Mouse (Mus musculus) c-Kit-positive CD71-positive TER-119-positive erythroid progenitor cells, embryonic 14.5 days (primary cell): ENCODE results near the gene Sorbs2.
"Not testable (repeated sequence)": the region's sequence is repeated elsewhere in the genome, so short reads cannot be mapped to it uniquely, and the experiment has no call there.

ENCODE experiments used
- DNase-seq: peaks from one replicate; pipeline ENCODE4 v3.0.0-alpha.2; 2013; ENCODE audit warnings: low spot score

Sorbs2 gene

DNA sequence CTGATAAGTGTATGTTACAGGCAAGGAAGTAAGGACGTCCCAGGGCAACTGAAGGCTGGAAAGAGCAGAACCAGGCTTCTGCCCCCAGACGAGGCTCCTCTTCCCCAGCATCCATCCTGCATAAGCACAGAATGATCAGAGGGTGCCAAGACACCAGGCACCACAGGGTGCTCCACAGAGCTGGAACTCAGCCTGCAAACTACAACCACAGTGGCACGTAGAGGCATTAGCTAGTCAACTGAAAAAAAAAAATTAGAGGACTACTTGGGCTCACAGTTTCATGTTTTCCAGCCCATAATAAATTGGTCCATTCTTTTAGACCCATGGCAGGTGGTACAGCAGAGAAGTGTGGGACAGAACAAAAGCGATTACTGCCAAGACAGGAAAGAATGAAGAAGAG, 338.3 kb downstream of the Sorbs2 start:
- no peak for DNase-seq

DNA sequence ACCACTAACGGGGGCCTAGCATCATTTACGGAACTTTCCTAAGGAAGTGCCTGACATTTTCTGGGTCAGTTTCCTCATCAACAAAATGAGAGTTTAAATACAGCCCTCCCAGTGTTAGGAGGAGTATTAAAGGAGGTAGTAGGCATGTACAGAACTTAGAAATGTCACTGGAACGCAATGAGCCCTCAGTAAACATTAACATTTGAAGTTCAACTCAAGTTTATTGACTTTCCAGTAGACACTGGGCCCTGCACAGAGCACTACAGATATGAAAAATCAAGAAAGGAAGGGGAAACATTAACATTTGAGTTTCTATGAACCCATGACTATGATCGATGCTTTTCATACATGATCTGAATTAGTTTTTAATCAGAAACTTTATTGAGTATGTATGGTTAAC, 347.5 kb downstream of the Sorbs2 start:
- DNase-seq: no peak

DNA sequence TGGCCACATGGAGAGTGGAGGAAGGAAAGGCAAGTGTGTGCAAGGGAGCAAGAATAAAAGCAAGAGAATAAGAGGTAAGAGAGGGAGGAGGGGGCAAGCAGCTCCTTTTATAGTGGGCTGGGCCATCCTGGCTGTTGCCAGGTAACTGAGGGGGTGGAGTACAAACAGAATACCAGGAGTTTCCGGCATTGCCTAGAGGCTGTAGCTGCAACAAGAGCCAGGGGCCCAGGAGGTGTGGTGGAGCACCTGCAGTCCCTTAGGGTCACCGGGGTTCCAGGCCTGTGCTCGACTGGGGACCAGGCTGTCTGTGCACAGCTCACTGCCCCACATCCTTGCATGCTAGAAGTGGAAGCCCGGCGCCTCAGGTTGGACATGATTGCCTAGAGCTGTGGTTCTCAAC, 350.1 kb downstream of the Sorbs2 start:
- DNase-seq: no peak

DNA sequence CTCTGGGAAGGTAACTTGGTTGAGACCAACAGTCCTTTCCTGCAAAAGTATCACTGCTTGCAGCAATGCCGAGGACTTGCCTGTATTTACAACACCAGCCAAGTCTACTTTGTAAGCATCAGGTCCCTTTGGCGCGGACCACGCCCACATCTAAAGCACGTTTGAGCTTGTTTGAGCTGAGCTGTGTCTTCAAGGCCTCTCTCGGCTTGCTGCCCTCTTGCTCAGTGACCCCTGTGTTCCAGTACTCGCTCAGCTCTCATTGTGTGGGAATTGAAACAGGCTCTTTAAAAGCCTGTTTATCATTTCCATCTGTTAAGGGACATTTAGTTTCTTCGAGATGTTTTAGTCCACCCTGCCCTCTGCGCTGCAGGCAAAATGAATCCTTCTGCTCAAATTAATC, 350.8 kb downstream of the Sorbs2 start:
- no peak for DNase-seq

DNA sequence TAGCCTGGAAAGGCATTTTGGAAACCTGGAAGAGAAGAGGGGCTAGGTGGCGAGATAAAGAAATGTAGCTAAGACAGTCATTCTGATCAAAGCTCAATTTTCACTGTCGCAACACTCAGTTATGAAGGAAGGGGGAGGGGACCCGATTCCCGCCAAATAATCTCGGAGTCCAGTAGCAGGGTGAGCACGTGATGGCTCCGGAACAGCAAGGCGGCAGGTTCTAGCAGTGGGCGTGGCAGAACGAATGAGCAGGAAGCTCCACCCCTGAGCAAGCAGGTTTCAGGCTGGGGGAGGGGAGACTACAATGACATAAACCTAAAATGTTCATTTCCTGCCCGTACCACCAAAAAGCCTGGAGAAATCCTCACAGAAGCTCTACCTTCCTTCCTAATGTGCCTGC, 364.0 kb downstream of the Sorbs2 start:
- not testable (repeated sequence) for DNase-seq

DNA sequence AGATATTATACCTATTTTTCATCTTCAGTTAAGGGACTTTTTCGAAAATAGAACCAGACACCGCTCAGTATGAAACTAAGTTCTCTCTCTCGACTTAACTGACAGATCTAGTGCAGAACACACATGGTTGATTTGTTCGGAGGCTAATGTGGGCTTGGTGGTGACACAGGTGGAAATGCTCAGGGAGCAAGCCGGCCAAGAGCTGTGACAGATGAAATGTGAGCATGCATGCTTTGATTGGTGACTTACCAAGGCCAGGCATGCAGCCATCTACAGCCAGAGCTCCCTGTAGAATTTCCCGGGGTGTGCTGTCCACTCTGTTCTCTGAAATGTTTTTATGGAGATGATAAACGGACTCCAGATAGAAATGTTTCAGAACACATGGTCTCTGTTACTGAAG, 364.5 kb downstream of the Sorbs2 start:
- no peak for DNase-seq

DNA sequence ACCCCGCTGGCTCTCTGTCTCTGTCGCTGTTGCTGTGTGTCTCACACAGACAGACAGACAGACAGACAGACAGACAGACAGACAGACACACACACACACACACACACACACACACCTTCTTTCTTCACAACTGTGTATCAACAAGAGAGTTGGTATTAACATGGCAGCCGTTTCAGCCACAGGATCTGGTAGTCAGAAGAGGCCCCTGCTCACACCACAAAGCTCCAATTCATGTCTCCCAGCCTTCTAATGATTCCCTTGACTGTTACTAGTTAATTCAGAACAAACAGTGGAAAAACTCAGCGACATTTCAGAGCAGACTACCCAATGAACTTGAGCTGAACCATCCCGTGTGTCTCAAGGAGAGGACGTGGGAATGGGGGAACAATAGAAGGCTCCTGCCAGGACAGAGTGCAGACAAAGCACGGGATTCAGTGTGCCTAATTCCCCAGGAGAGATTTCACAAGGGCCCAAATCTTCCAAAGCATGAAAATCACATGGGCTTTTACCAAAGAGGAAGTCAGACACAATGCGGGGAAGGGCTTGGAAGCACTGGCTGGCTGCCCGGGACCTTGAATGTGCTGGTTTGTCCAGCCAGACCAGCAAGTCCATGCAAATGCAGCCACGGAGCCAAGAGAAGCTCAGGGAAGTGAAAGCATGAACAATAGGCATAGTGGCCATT, 367.5 kb downstream of the Sorbs2 start:
- DNase-seq: no peak

DNA sequence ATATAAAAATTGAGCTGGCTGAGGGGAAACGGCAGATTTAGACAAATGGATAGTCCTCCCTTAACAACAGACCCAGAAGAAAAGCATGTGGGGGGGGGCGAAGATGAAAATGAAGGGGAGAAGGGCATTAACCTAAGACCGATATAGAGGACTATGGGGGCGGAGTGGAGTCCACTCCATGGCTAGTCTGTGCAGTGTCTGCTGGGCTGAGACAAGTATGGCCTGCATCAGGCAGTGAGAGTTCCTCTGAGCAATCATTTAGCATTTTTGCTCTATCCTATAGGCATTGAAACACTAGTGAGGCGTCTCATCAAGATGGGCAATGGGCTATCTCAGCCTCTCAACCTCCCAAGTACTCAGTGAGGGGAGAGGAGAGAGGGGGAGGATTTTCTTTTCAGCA, 368.8 kb downstream of the Sorbs2 start:
- DNase-seq: no peak
